Mouse (Mus musculus): ENCODE results near the gene Lrrc4b.

DNA sequence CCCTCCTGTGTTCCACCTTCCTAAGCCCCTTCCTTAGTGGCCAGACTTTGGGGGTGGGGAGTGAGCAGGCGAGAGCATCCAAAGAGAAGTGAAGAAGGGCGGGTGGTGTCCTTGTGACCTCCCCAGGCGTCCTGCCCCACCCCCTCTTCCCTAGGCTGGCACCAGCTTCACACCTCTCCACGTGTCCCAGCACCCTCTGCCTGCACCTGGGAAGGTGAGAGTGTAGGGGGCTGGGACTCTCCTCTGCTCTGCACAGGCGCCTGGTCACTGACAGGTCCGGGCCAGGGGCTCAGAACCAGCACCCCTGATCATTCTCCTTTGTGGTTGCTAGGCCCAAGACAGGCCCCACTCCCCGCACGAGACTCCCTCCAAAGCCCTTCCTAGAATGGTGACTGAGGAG is 1.2 kb upstream of the Lrrc4b start:
- no peak for TF ChIP-seq EP300 (IDR thresholded peaks at IDR 0.05; ENCODE audit: low read depth)
- no peak for TF ChIP-seq CTCF (IDR thresholded peaks at IDR 0.05; ENCODE audit: low read depth)
